Mouse (Mus musculus) stomach, embryonic 15.5 days (tissue): Measurements from ENCODE around the gene Xpr1. TPM values are rescaled to one million over a fixed set of nuclear protein-coding genes. Genes with fewer than 3 reads are reported as not detected.

ENCODE experiments used
- ATAC-seq: fragments of 200-750 bp; cut with Nextera tagmentation; 2 replicates; pipeline ENCODE4 v1.8.0; 2017; ENCODE audit warnings: low read depth, moderate number of reproducible peaks, moderate TSS enrichment; ENCODE audit not compliant: insufficient read depth, low FRiP score
- H3K27ac ChIP-seq: fragments of 300-500 bp; sonication (generic); 2 replicates; pipeline ENCODE4 v1.5.1; 2015; ENCODE audit warnings: mild to moderate bottlenecking, inconsistent platforms
- H3K27me3 ChIP-seq: fragments of 300-500 bp; sonication (generic); replicated peaks from 2 replicates; pipeline ENCODE4 v1.6.1; 2015; ENCODE audit warnings: inconsistent platforms
- H3K36me3 ChIP-seq: fragments of 300-500 bp; sonication (generic); 2 replicates; pipeline ENCODE4 v1.6.1; 2015; ENCODE audit warnings: inconsistent platforms
- H3K4me1 ChIP-seq: fragments of 300-500 bp; sonication (generic); 2 replicates; pipeline ENCODE4 v1.6.1; 2015; ENCODE audit warnings: inconsistent platforms
- H3K4me2 ChIP-seq: fragments of 300-500 bp; sonication (generic); 2 replicates; pipeline ENCODE4 v1.6.1; 2015; ENCODE audit warnings: mild to moderate bottlenecking, inconsistent platforms
- H3K4me3 ChIP-seq: fragments of 300-500 bp; sonication (generic); replicated peaks from 2 replicates; pipeline ENCODE4 v1.5.1; 2015; ENCODE audit warnings: inconsistent platforms
- H3K9ac ChIP-seq: fragments of 300-500 bp; sonication (generic); 2 replicates; pipeline ENCODE4 v1.6.1; 2015; ENCODE audit warnings: inconsistent platforms
- H3K9me3 ChIP-seq: fragments of 300-500 bp; sonication (generic); 2 replicates; pipeline ENCODE4 v1.6.1; 2016; ENCODE audit warnings: inconsistent platforms
- WGBS: fragments of 180-500 bp; shearing (Covaris S2); methylation state at CpG from one replicate; pipeline ENCODE4 v1.1.7; 2015; 5-methylcytosine and 5-hydroxymethylcytosine counted together
- polyA plus RNA-seq: library from polyadenylated mRNA; unstranded; fragments of >200 nt; fragmentation: Nextera tagmentation; extraction: Ambion mirVana; gene quantifications from 2 replicates; pipeline ENCODE4 v1.2.1, GENCODE M21; 2015

Xpr1 gene
- polyA plus RNA-seq, 1 experiment from 2014 or later, result 8.1 TPM

- H3K36me3 ChIP-seq, result no peaks in the 10 kb centered on the region
- peak within 1 kb of the TSS; percentile 55 for H3K4me3 ChIP-seq
- H3K4me1 ChIP-seq, result peaks cover 12% of the 10 kb centered on the region
- peaks cover 10% of the 10 kb centered on the region for H3K27me3 ChIP-seq
- peak; percentile 72 for ATAC-seq
- H3K27ac ChIP-seq, result peak within 1 kb of the TSS; percentile 52; the same call in 1 of the 2 replicates
- WGBS, result 2% methylated on average over 85 of the region's 85 CpGs
- H3K9ac ChIP-seq, result peak within 1 kb of the TSS; percentile 56
- H3K9me3 ChIP-seq, result no peaks in the 10 kb centered on the region
- H3K4me2 ChIP-seq, result peak within 1 kb of the TSS; percentile 82
Measured at GRCm38 (mm10) chr1:155243797-155244770, 173.1 kb downstream of the Xpr1 start, which contains the start of gene BC034090. Gene BC034090, minus strand, starts transcription at chr1:155244444.

GRCm38 (mm10) chr1:155242488-155242745 lies 174.8 kb downstream of the Xpr1 start:
- no peak overlapping the region for H3K27ac ChIP-seq
- no peak overlapping the region for H3K4me2 ChIP-seq
- H3K36me3 ChIP-seq, result no peaks in the 10 kb centered on the region
- 75% methylated on average over 1 of the region's 1 CpGs for WGBS
- H3K4me1 ChIP-seq, result peaks cover 12% of the 10 kb centered on the region
- no peaks in the 10 kb centered on the region for H3K9me3 ChIP-seq
- ATAC-seq, result no peak
- peaks cover 10% of the 10 kb centered on the region for H3K27me3 ChIP-seq
- H3K9ac ChIP-seq, result no peak overlapping the region
- no peak overlapping the region for H3K4me3 ChIP-seq

- H3K9me3 ChIP-seq, result no peaks in the 10 kb centered on the region
- H3K4me2 ChIP-seq, result no peak overlapping the region
- H3K4me3 ChIP-seq, result no peak overlapping the region
- H3K9ac ChIP-seq, result no peak overlapping the region
- no peak overlapping the region for H3K27ac ChIP-seq
- H3K36me3 ChIP-seq, result no peaks in the 10 kb centered on the region
- H3K27me3 ChIP-seq, result peaks cover 10% of the 10 kb centered on the region
- peaks cover 17% of the 10 kb centered on the region for H3K4me1 ChIP-seq
- 81% methylated on average over 12 of the region's 12 CpGs for WGBS
- no peak for ATAC-seq
Measured at GRCm38 (mm10) chr1:155241701-155242487, 175.3 kb downstream of the Xpr1 start.

GRCm38 (mm10) chr1:155239962-155240717 lies 177.1 kb downstream of the Xpr1 start:
- Histone ChIP-seq H3K27me3 (peaks cover 10% of the 10 kb centered on the region), H3K27ac (no peak overlapping the region), H3K4me2 (no peak overlapping the region), H3K4me3 (no peak overlapping the region), H3K36me3 (no peaks in the 10 kb centered on the region), H3K9ac (no peak overlapping the region), H3K4me1 (peaks cover 29% of the 10 kb centered on the region), H3K9me3 (no peaks in the 10 kb centered on the region)
- WGBS, result 85% methylated on average over 6 of the region's 6 CpGs
- ATAC-seq, result no peak

GRCm38 (mm10) chr1:155239169-155239568 lies 178.0 kb downstream of the Xpr1 start:
- WGBS, result 86% methylated on average over 4 of the region's 4 CpGs
- Histone ChIP-seq H3K36me3 (no peaks in the 10 kb centered on the region), H3K9me3 (no peaks in the 10 kb centered on the region), H3K4me1 (peaks cover 27% of the 10 kb centered on the region), H3K4me3 (no peak overlapping the region), H3K27me3 (peaks cover 1% of the 10 kb centered on the region; the same call in 1 of the 2 replicates), H3K27ac (no peak overlapping the region), H3K4me2 (no peak overlapping the region), H3K9ac (no peak overlapping the region)
- no peak for ATAC-seq

- H3K9me3 ChIP-seq, result no peaks in the 10 kb centered on the region
- no peak overlapping the region; the same call in 1 of the 2 replicates for H3K27ac ChIP-seq
- H3K36me3 ChIP-seq, result no peaks in the 10 kb centered on the region
- peaks cover 36% of the 10 kb centered on the region for H3K4me1 ChIP-seq
- 80% methylated on average over 5 of the region's 5 CpGs for WGBS
- H3K9ac ChIP-seq, result no peak overlapping the region
- H3K4me3 ChIP-seq, result no peak overlapping the region
- ATAC-seq, result no peak
- H3K27me3 ChIP-seq, result no peaks in the 10 kb centered on the region
- no peak overlapping the region for H3K4me2 ChIP-seq
Measured at GRCm38 (mm10) chr1:155238126-155238525, 179.1 kb downstream of the Xpr1 start.

- H3K4me2 ChIP-seq, result no peak overlapping the region
- peaks cover 44% of the 10 kb centered on the region for H3K4me1 ChIP-seq
- H3K27ac ChIP-seq, result peak overlapping the region; percentile 40; the same call in 1 of the 2 replicates
- no peak overlapping the region for H3K9ac ChIP-seq
- no peaks in the 10 kb centered on the region for H3K27me3 ChIP-seq
- 59% methylated on average over 11 of the region's 11 CpGs for WGBS
- H3K9me3 ChIP-seq, result no peaks in the 10 kb centered on the region
- H3K36me3 ChIP-seq, result no peaks in the 10 kb centered on the region
- ATAC-seq, result no peak
- no peak overlapping the region for H3K4me3 ChIP-seq
Measured at GRCm38 (mm10) chr1:155237390-155237789, 179.8 kb downstream of the Xpr1 start.

GRCm38 (mm10) chr1:155236306-155237024 lies 180.8 kb downstream of the Xpr1 start:
- no peaks in the 10 kb centered on the region for H3K36me3 ChIP-seq
- H3K9me3 ChIP-seq, result no peaks in the 10 kb centered on the region
- no peak overlapping the region for H3K4me3 ChIP-seq
- peaks cover 46% of the 10 kb centered on the region for H3K4me1 ChIP-seq
- H3K9ac ChIP-seq, result no peak overlapping the region
- WGBS, result 55% methylated on average over 13 of the region's 13 CpGs
- no peak overlapping the region for H3K27ac ChIP-seq
- no peak overlapping the region for H3K4me2 ChIP-seq
- H3K27me3 ChIP-seq, result no peaks in the 10 kb centered on the region
- no peak for ATAC-seq

- H3K27me3 ChIP-seq, result no peaks in the 10 kb centered on the region
- H3K36me3 ChIP-seq, result no peaks in the 10 kb centered on the region
- ATAC-seq, result no peak
- no peak overlapping the region for H3K4me3 ChIP-seq
- no peaks in the 10 kb centered on the region for H3K9me3 ChIP-seq
- H3K4me2 ChIP-seq, result no peak overlapping the region
- H3K4me1 ChIP-seq, result peaks cover 46% of the 10 kb centered on the region
- no peak overlapping the region for H3K9ac ChIP-seq
- no peak overlapping the region for H3K27ac ChIP-seq
- 23% methylated on average over 2 of the region's 2 CpGs for WGBS
Measured at GRCm38 (mm10) chr1:155235641-155236040, 181.6 kb downstream of the Xpr1 start.

- no peaks in the 10 kb centered on the region for H3K36me3 ChIP-seq
- H3K9me3 ChIP-seq, result no peaks in the 10 kb centered on the region
- no peak overlapping the region for H3K4me3 ChIP-seq
- peak overlapping the region; percentile 88 for H3K27ac ChIP-seq
- no peaks in the 10 kb centered on the region for H3K27me3 ChIP-seq
- peaks cover 59% of the 10 kb centered on the region for H3K4me1 ChIP-seq
- peak overlapping the region; percentile 37 for H3K4me2 ChIP-seq
- ATAC-seq, result no peak
- no peak overlapping the region for H3K9ac ChIP-seq
- 27% methylated on average over 14 of the region's 14 CpGs for WGBS
Measured at GRCm38 (mm10) chr1:155233931-155234607, 183.1 kb downstream of the Xpr1 start.

GRCm38 (mm10) chr1:155233378-155233777 lies 183.8 kb downstream of the Xpr1 start:
- Histone ChIP-seq H3K4me3 (no peak overlapping the region), H3K9ac (no peak overlapping the region), H3K9me3 (no peaks in the 10 kb centered on the region), H3K27me3 (no peaks in the 10 kb centered on the region), H3K4me1 (peaks cover 59% of the 10 kb centered on the region), H3K27ac (peak overlapping the region; percentile 88), H3K36me3 (no peaks in the 10 kb centered on the region), H3K4me2 (no peak overlapping the region)
- no peak for ATAC-seq
- 75% methylated on average over 9 of the region's 9 CpGs for WGBS
